Mouse (Mus musculus): Measurements from ENCODE around the gene Ext2. TPM values are rescaled to one million over a fixed set of nuclear protein-coding genes. Genes with fewer than 3 reads are reported as not detected.

The Ext2 gene
- polyA plus RNA-seq, 1 experiment from 2014 or later, result 78.9 TPM

GRCm38 (mm10) chr2:93666146-93666858 is 156.1 kb downstream of the Ext2 start:
- 48% methylated on average over 3 of the region's 3 CpGs for WGBS
- Histone ChIP-seq H3K36me3 (peaks cover 12% of the 10 kb centered on the region), H3K9me3 (no peaks in the 10 kb centered on the region), H3K4me2 (no peak overlapping the region), H3K4me1 (replicated peaks) (peaks cover 13% of the 10 kb centered on the region), H3K9ac (replicated peaks) (no peak overlapping the region), H3K4me3 (replicated peaks) (no peak overlapping the region), H3K27me3 (peaks cover 16% of the 10 kb centered on the region), H3K27ac (no peak overlapping the region)
- no peak for ATAC-seq (ENCODE audit: insufficient number of reproducible peaks, insufficient read depth, low FRiP score, low TSS enrichment, low read depth)

- no peaks in the 10 kb centered on the region for H3K9me3 ChIP-seq
- no peak overlapping the region for H3K4me2 ChIP-seq
- H3K27ac ChIP-seq, result no peak overlapping the region
- peaks cover 13% of the 10 kb centered on the region for H3K4me1 ChIP-seq (replicated peaks)
- 79% methylated on average over 5 of the region's 5 CpGs for WGBS
- H3K36me3 ChIP-seq, result peaks cover 12% of the 10 kb centered on the region
- no peak for ATAC-seq (ENCODE audit: insufficient number of reproducible peaks, insufficient read depth, low FRiP score, low TSS enrichment, low read depth)
- peaks cover 20% of the 10 kb centered on the region for H3K27me3 ChIP-seq
- H3K9ac ChIP-seq (replicated peaks), result no peak overlapping the region
- H3K4me3 ChIP-seq (replicated peaks), result no peak overlapping the region
Observed at GRCm38 (mm10) chr2:93665472-93665871, 156.9 kb downstream of the Ext2 start.

- Histone ChIP-seq H3K9ac (replicated peaks) (no peak overlapping the region), H3K4me2 (no peak overlapping the region), H3K36me3 (no peaks in the 10 kb centered on the region), H3K4me3 (replicated peaks) (no peak overlapping the region), H3K9me3 (no peaks in the 10 kb centered on the region), H3K27me3 (peaks cover 22% of the 10 kb centered on the region), H3K27ac (no peak overlapping the region), H3K4me1 (replicated peaks) (peaks cover 13% of the 10 kb centered on the region)
- ATAC-seq (ENCODE audit: insufficient number of reproducible peaks, insufficient read depth, low FRiP score, low TSS enrichment, low read depth), result no peak
- 11% methylated on average over 16 of the region's 16 CpGs for WGBS
Observed at GRCm38 (mm10) chr2:93662240-93662865, 160.0 kb downstream of the Ext2 start.

GRCm38 (mm10) chr2:93661096-93661495 is 161.3 kb downstream of the Ext2 start:
- no peaks in the 10 kb centered on the region for H3K9me3 ChIP-seq
- WGBS, result 86% methylated on average over 6 of the region's 6 CpGs
- H3K27ac ChIP-seq, result no peak overlapping the region
- peaks cover 23% of the 10 kb centered on the region for H3K27me3 ChIP-seq
- H3K4me1 ChIP-seq (replicated peaks), result peaks cover 13% of the 10 kb centered on the region
- H3K9ac ChIP-seq (replicated peaks), result no peak overlapping the region
- no peaks in the 10 kb centered on the region for H3K36me3 ChIP-seq
- no peak overlapping the region for H3K4me2 ChIP-seq
- no peak for ATAC-seq (ENCODE audit: insufficient number of reproducible peaks, insufficient read depth, low FRiP score, low TSS enrichment, low read depth)
- H3K4me3 ChIP-seq (replicated peaks), result no peak overlapping the region

- WGBS, result 81% methylated on average over 6 of the region's 6 CpGs
- H3K4me2 ChIP-seq, result no peak overlapping the region
- no peak overlapping the region for H3K9ac ChIP-seq (replicated peaks)
- H3K27ac ChIP-seq, result no peak overlapping the region
- peaks cover 28% of the 10 kb centered on the region for H3K27me3 ChIP-seq
- H3K4me3 ChIP-seq (replicated peaks), result no peak overlapping the region
- no peaks in the 10 kb centered on the region for H3K9me3 ChIP-seq
- no peak for ATAC-seq (ENCODE audit: insufficient number of reproducible peaks, insufficient read depth, low FRiP score, low TSS enrichment, low read depth)
- no peaks in the 10 kb centered on the region for H3K36me3 ChIP-seq
- peaks cover 13% of the 10 kb centered on the region for H3K4me1 ChIP-seq (replicated peaks)
Observed at GRCm38 (mm10) chr2:93659705-93660308, 162.6 kb downstream of the Ext2 start.

- Histone ChIP-seq H3K9ac (replicated peaks) (no peak overlapping the region), H3K4me2 (no peak overlapping the region), H3K9me3 (no peaks in the 10 kb centered on the region), H3K27ac (no peak overlapping the region), H3K36me3 (no peaks in the 10 kb centered on the region), H3K4me3 (replicated peaks) (no peak overlapping the region), H3K27me3 (peaks cover 32% of the 10 kb centered on the region), H3K4me1 (replicated peaks) (peaks cover 13% of the 10 kb centered on the region)
- WGBS, result 32% methylated on average over 3 of the region's 3 CpGs
- ATAC-seq (ENCODE audit: insufficient number of reproducible peaks, insufficient read depth, low FRiP score, low TSS enrichment, low read depth), result no peak
Observed at GRCm38 (mm10) chr2:93659004-93659403, 163.4 kb downstream of the Ext2 start.

- no peaks in the 10 kb centered on the region for H3K36me3 ChIP-seq
- WGBS, result 68% methylated on average over 11 of the region's 11 CpGs
- H3K9me3 ChIP-seq, result no peaks in the 10 kb centered on the region
- H3K27me3 ChIP-seq, result peaks cover 40% of the 10 kb centered on the region
- H3K9ac ChIP-seq (replicated peaks), result no peak overlapping the region
- no peak overlapping the region for H3K4me3 ChIP-seq (replicated peaks)
- no peak for ATAC-seq (ENCODE audit: insufficient number of reproducible peaks, insufficient read depth, low FRiP score, low TSS enrichment, low read depth)
- no peak overlapping the region for H3K27ac ChIP-seq
- H3K4me1 ChIP-seq (replicated peaks), result no peaks in the 10 kb centered on the region; the same call in 1 of the 2 replicates
- H3K4me2 ChIP-seq, result no peak overlapping the region
Observed at GRCm38 (mm10) chr2:93654336-93655055, 167.9 kb downstream of the Ext2 start.

- Histone ChIP-seq H3K4me2 (no peak overlapping the region), H3K4me3 (replicated peaks) (0 out of 2 replicates have a peak overlapping the region, but pooled peaks have one; percentile 1), H3K27ac (no peak overlapping the region), H3K9me3 (no peaks in the 10 kb centered on the region), H3K36me3 (no peaks in the 10 kb centered on the region), H3K4me1 (replicated peaks) (peaks cover 37% of the 10 kb centered on the region), H3K27me3 (peaks cover 80% of the 10 kb centered on the region), H3K9ac (replicated peaks) (no peak overlapping the region)
- no peak for ATAC-seq (ENCODE audit: insufficient number of reproducible peaks, insufficient read depth, low FRiP score, low TSS enrichment, low read depth)
- 42% methylated on average over 4 of the region's 4 CpGs for WGBS
Observed at GRCm38 (mm10) chr2:93649243-93649870, 173.0 kb downstream of the Ext2 start.

- 3% methylated on average over 20 of the region's 20 CpGs for WGBS
- H3K36me3 ChIP-seq, result no peaks in the 10 kb centered on the region
Observed at GRCm38 (mm10) chr2:93647924-93648575, 174.3 kb downstream of the Ext2 start.

GRCm38 (mm10) chr2:93647051-93647923 is 175.1 kb downstream of the Ext2 start:
- ATAC-seq (ENCODE audit: insufficient number of reproducible peaks, insufficient read depth, low FRiP score, low TSS enrichment, low read depth), result no peak
- Histone ChIP-seq H3K4me3 (replicated peaks) (peak overlapping the region; percentile 34), H3K36me3 (no peaks in the 10 kb centered on the region), H3K27ac (no peak overlapping the region), H3K9me3 (no peaks in the 10 kb centered on the region), H3K4me2 (peak overlapping the region; percentile 74), H3K9ac (replicated peaks) (peak overlapping the region; percentile 48), H3K27me3 (peaks cover 95% of the 10 kb centered on the region), H3K4me1 (replicated peaks) (peaks cover 48% of the 10 kb centered on the region)
- 1% methylated on average over 44 of the region's 44 CpGs for WGBS

More at GRCm38 (mm10) chr2:93647924-93648575, 174.3 kb downstream of the Ext2 start:
- peaks cover 89% of the 10 kb centered on the region for H3K27me3 ChIP-seq
- H3K9ac ChIP-seq (replicated peaks), result peak overlapping the region; percentile 48; the same call in 1 of the 2 replicates
- peaks cover 41% of the 10 kb centered on the region for H3K4me1 ChIP-seq (replicated peaks)
- H3K4me2 ChIP-seq, result peak overlapping the region; percentile 74
- no peaks in the 10 kb centered on the region for H3K9me3 ChIP-seq
- no peak overlapping the region for H3K27ac ChIP-seq
- no peak for ATAC-seq (ENCODE audit: insufficient number of reproducible peaks, insufficient read depth, low FRiP score, low TSS enrichment, low read depth)
- peak overlapping the region; percentile 34; the same call in 1 of the 2 replicates for H3K4me3 ChIP-seq (replicated peaks)
